Mouse (Mus musculus) liver, embryonic 11.5 days (tissue): Measurements from ENCODE around the gene Trpm2. TPM values are rescaled to one million over a fixed set of nuclear protein-coding genes. Genes with fewer than 3 reads are reported as not detected.

Experiments used
- polyA plus RNA-seq: library from polyadenylated mRNA; unstranded; fragments of >200 nt; fragmentation: Nextera tagmentation; extraction: Ambion mirVana; gene quantifications from 2 replicates; pipeline ENCODE4 v1.2.1, GENCODE M21; 2014

Gene Trpm2
- polyA plus RNA-seq, 1 experiment from 2014 or later, result 1.2 TPM

Other genes starting within 250 kb of the Trpm2 start
- not detected in 2 replicates for gene Krtap12-1, start 250.0 kb downstream of the Trpm2 start, polyA plus RNA-seq
- gene Gm10100, start 244.1 kb downstream of the Trpm2 start, polyA plus RNA-seq, result not detected in 2 replicates
- gene Gm18596, start 227.9 kb downstream of the Trpm2 start, polyA plus RNA-seq, result not detected in 2 replicates
- gene Gm9736, start 219.2 kb downstream of the Trpm2 start, polyA plus RNA-seq, result not detected in 2 replicates
- gene Gm3233, start 210.9 kb downstream of the Trpm2 start, polyA plus RNA-seq, result not detected in 2 replicates
- not detected in 2 replicates for gene Gm3238, start 199.2 kb downstream of the Trpm2 start, polyA plus RNA-seq
- not detected in 2 replicates for gene Gm7138, start 193.6 kb downstream of the Trpm2 start, polyA plus RNA-seq
- gene Gm3250, start 188.0 kb downstream of the Trpm2 start, polyA plus RNA-seq, result not detected in 2 replicates
- gene Gm7137, start 182.4 kb downstream of the Trpm2 start, polyA plus RNA-seq, result not detected in 2 replicates
- not detected in 2 replicates for gene Gm9639, start 175.5 kb downstream of the Trpm2 start, polyA plus RNA-seq
- not detected in 2 replicates for gene Gm19668, start 171.4 kb downstream of the Trpm2 start, polyA plus RNA-seq
- gene Gm9507, start 158.7 kb downstream of the Trpm2 start, polyA plus RNA-seq, result not detected in 2 replicates
- gene Gm2696, start 155.9 kb downstream of the Trpm2 start, polyA plus RNA-seq, result not detected in 2 replicates
- not detected in 2 replicates for gene Krtap10-4, start 143.5 kb downstream of the Trpm2 start, polyA plus RNA-seq
- gene Krtap10-10, start 134.6 kb downstream of the Trpm2 start, polyA plus RNA-seq, result not detected in 2 replicates
- gene Gm36176, start 123.8 kb downstream of the Trpm2 start, polyA plus RNA-seq, result not detected in 2 replicates
- not detected in 2 replicates for gene Gm10318, start 117.7 kb downstream of the Trpm2 start, polyA plus RNA-seq
- gene Gm3285, start 108.6 kb downstream of the Trpm2 start, polyA plus RNA-seq, result not detected in 2 replicates
- gene Lrrc3, start 68.0 kb downstream of the Trpm2 start, polyA plus RNA-seq, result 8.2 and 10.0 TPM in 2 replicates
- 12.1 and 12.8 TPM in 2 replicates for gene 1810043G02Rik, start 8.0 kb upstream of the Trpm2 start, polyA plus RNA-seq
- gene Pfkl, start 39.5 kb upstream of the Trpm2 start, polyA plus RNA-seq, result 245 and 255 TPM in 2 replicates
- not detected in 2 replicates for gene Dnmt3l, start 71.4 kb upstream of the Trpm2 start, polyA plus RNA-seq
- gene Aire, start 73.0 kb upstream of the Trpm2 start, polyA plus RNA-seq, result 0.16 and 0.51 TPM in 2 replicates
- 3.5 and 4.2 TPM in 2 replicates for gene Icosl, start 98.7 kb upstream of the Trpm2 start, polyA plus RNA-seq
- 22.9 and 24.3 TPM in 2 replicates for gene D10Jhu81e, start 199.2 kb upstream of the Trpm2 start, polyA plus RNA-seq
- 30.8 and 35.0 TPM in 2 replicates for gene Pwp2, start 214.6 kb upstream of the Trpm2 start, polyA plus RNA-seq